Mouse (Mus musculus): ENCODE data around the gene Cox10. TPM values are rescaled to one million over a fixed set of nuclear protein-coding genes. Genes with fewer than 3 reads are reported as not detected.

Gene Cox10
- polyA plus RNA-seq (2017; shearing (Covaris generic)), result 24.8 TPM

GRCm38 (mm10) chr11:64078956-64079726 lies at the start of gene Cox10:
TSS of gene Cox10 (minus strand) at chr11:64079468.

GRCm38 (mm10) chr11:63922091-63922621 lies 157.1 kb downstream of the Cox10 start, which contains the start of gene Hs3st3b1:
TSS of gene Hs3st3b1 (minus strand) at chr11:63922290.

Other genes with a start within 250 kb of the Cox10 start
- gene Hs3st3b1, start 157.2 kb downstream of the Cox10 start, polyA plus RNA-seq (2017; shearing (Covaris generic)), result 1.1 TPM

All from inflammation-experienced regulatory T-cells, adult 16 weeks (primary cell).